Mouse (Mus musculus): Measurements from ENCODE around the gene Cmtm8.

DNA sequence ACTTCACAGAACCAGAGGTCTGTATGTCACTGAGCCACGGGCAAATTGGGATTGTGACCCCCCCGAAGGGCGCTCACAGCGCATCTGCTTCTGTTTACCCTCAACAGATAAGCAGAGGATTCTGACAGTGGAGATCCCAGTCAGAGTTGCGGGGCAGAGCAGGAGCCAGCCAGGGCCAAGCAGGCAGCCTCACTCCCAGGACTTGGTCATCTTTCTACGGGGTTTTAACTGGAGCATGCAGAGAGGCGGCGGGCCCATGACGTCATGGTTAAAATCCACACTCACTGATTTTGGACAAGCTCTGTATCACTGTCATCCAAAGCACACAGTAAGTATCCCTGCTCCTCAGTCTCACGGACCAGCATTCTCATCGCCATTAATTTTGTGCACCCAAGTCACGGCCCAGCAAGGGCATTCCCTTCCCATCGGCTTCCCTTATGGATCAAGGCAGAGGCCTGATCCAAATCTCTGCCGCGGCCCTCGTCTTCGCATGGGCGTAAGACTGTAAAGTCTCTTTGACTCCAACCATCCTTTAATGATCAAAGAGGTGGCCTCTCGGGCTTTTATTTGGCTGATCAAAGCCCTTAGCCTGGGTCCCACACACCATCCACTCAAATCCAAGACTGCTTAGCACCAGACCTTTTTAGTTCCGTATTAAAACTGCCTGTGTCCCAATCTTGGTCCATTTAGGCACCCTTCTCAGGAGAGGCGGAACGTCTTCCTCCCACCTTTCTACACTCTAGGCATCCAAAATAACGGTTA lies 63.8 kb downstream of the Cmtm8 start:
- no peak for TF ChIP-seq POLR2A (IDR thresholded peaks at IDR 0.05; ENCODE audit: borderline replicate concordance, extremely low read depth, insufficient read depth, insufficient read length, poor library complexity, severe bottlenecking)
- no peak for TF ChIP-seq CTCF (IDR thresholded peaks at IDR 0.05; ENCODE audit: borderline replicate concordance, extremely low read depth, insufficient read depth, insufficient read length)
